9 mouse cellular contexts compared by ENCODE assay signal in the genomic region with DNA sequence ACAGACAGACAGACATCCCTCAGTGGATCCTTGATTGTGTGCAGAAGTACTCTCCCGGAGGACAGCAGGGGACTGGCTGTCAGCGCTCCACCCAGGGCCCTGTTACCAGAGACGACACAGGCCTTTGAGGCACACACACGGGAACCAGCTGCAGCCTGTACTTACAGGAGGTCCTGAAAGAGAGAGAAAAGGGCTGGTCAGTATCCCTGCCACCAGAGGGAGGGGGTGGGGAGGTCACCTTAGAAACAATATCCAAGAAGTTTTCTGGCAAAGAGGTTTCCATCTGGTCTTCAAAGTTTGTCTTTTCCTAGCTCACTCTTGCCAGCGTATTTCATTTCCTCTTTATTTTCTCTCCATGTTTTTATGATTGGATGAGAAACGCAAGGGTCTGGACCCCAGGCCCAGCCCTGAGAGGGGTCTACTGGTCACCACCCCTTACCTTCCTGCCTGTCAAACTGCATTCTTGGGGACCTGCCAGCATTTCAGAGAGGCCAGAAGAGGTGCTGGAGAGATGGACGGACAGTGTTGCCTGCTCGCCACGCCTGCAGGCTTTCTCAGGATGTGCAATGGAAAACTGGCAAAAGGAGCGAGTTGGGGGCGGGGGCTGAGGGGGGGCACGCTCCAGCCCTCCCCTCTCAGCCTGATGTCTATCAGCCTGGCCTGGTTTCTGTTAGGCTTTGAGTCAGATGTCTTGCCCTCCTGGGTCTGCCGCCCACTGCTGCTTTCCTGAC. TPM values are rescaled to one million over a fixed set of nuclear protein-coding genes. Genes with fewer than 3 reads are reported as not detected.
A peak's percentile ranks its signal among the peaks of the same experiment; 100 is the strongest.
DNase-seq lines count a peak whose midpoint lies in the region; ATAC-seq and TF ChIP-seq lines count a peak whose summit lies in the region.
"Had no signal": no experiment of that assay in that cellular context is flagged by ENCODE, and none has a peak within 500 bp of the region (broad histone marks: within the 10 kb centered on the region; RNA-seq: fewer than 3 reads in every experiment).

No protein-coding gene starts in this region.

- no peak overlapping the region for H3K9ac ChIP-seq in midbrain, postnatal 0 days (replicated peaks; ENCODE audit: low read length, poor library complexity, severe bottlenecking)
- H3K9ac ChIP-seq in midbrain, embryonic 11.5 days (ENCODE audit: low read length) = no peak overlapping the region
- peak overlapping the region; percentile 36; the same call in 1 of the 2 replicates for H3K9ac ChIP-seq in intestine, embryonic 16.5 days (ENCODE audit: low read depth, low read length)
- H3K9ac ChIP-seq in stomach, embryonic 16.5 days (ENCODE audit: low read length) = peak overlapping the region; percentile 54; the same call in 1 of the 2 replicates

- peaks cover 8% of the 10 kb centered on the region; the same call in 1 of the 2 replicates for H3K9me3 ChIP-seq in midbrain, postnatal 0 days (ENCODE audit: low read length)
- H3K9me3 ChIP-seq in midbrain, embryonic 11.5 days (ENCODE audit: control insufficient read depth, low read length) = no peaks in the 10 kb centered on the region
- no peaks in the 10 kb centered on the region for H3K9me3 ChIP-seq in intestine, embryonic 16.5 days (ENCODE audit: control insufficient read depth, low read length)
- H3K9me3 ChIP-seq in stomach, embryonic 16.5 days (replicated peaks; ENCODE audit: control insufficient read depth, low read length) = peaks cover 10% of the 10 kb centered on the region; the same call in 1 of the 2 replicates

- H3K36me3 ChIP-seq in midbrain, postnatal 0 days (ENCODE audit: insufficient read depth, low read length) = no peaks in the 10 kb centered on the region
- H3K36me3 ChIP-seq in midbrain, embryonic 11.5 days (ENCODE audit: control insufficient read depth, insufficient read depth, low read length) = no peaks in the 10 kb centered on the region
- H3K36me3 ChIP-seq in intestine, embryonic 16.5 days (ENCODE audit: control insufficient read depth, insufficient read depth, low read length) = no peaks in the 10 kb centered on the region
- H3K36me3 ChIP-seq in stomach, embryonic 16.5 days (ENCODE audit: control insufficient read depth, insufficient read depth, low read length) = no peaks in the 10 kb centered on the region

- DNase-seq in gastrocnemius, adult 2 months = no peak
- no peak for DNase-seq in gastrocnemius, adult 18-20 months (ENCODE audit: low spot score)
- DNase-seq in midbrain, postnatal 0 days (ENCODE audit: low spot score) = peak; percentile 16
- DNase-seq in midbrain, embryonic 11.5 days (ENCODE audit: low spot score, missing footprints) = no peak
- no peak for DNase-seq in right cerebral cortex, postnatal 10 days (ENCODE audit: low spot score in 2 of 2)
- DNase-seq: layer of hippocampus, postnatal 36 days had no signal

- intact Hi-C loops in gastrocnemius, adult 2 months (cut with DNase I) = no loop called here

- H3K27me3 ChIP-seq in midbrain, postnatal 0 days (ENCODE audit: insufficient read depth, low read length) = no peaks in the 10 kb centered on the region
- no peaks in the 10 kb centered on the region for H3K27me3 ChIP-seq in midbrain, embryonic 11.5 days (ENCODE audit: control insufficient read depth, insufficient read depth, low read length)
- H3K27me3 ChIP-seq in intestine, embryonic 16.5 days (replicated peaks; ENCODE audit: control insufficient read depth, insufficient read depth, low read length) = no peaks in the 10 kb centered on the region
- no peaks in the 10 kb centered on the region for H3K27me3 ChIP-seq in stomach, embryonic 16.5 days (ENCODE audit: control insufficient read depth, insufficient read depth, low read length)

- peak overlapping the region; percentile 13; the same call in 1 of the 2 replicates for H3K4me3 ChIP-seq in gastrocnemius, adult 2 months
- H3K4me3 ChIP-seq in midbrain, postnatal 0 days (ENCODE audit: low read depth, low read length) = no peak overlapping the region
- H3K4me3 ChIP-seq in midbrain, embryonic 11.5 days (ENCODE audit: low read depth, low read length) = no peak overlapping the region
- H3K4me3 ChIP-seq in intestine, embryonic 16.5 days (ENCODE audit: low read length) = no peak overlapping the region
- no peak overlapping the region for H3K4me3 ChIP-seq in stomach, embryonic 16.5 days (replicated peaks; ENCODE audit: low read length)

- TF ChIP-seq CTCF in gastrocnemius, adult 2 months (IDR thresholded peaks at IDR 0.05) = no peak
- TF ChIP-seq CTCF in midbrain, postnatal 0 days (IDR thresholded peaks at IDR 0.05) = no peak

- H3K27ac ChIP-seq in gastrocnemius, adult 2 months = peak overlapping the region; percentile 49
- no peak overlapping the region for H3K27ac ChIP-seq in midbrain, postnatal 0 days (ENCODE audit: low read depth, low read length)
- H3K27ac ChIP-seq in midbrain, embryonic 11.5 days (ENCODE audit: low read depth, low read length) = no peak overlapping the region
- peak overlapping the region; percentile 82 for H3K27ac ChIP-seq in intestine, embryonic 16.5 days (ENCODE audit: low read length)
- peak overlapping the region; percentile 89 for H3K27ac ChIP-seq in stomach, embryonic 16.5 days (ENCODE audit: low read length)

- H3K4me1 ChIP-seq in midbrain, postnatal 0 days (ENCODE audit: insufficient read depth, low read length) = no peaks in the 10 kb centered on the region
- H3K4me1 ChIP-seq in midbrain, embryonic 11.5 days (ENCODE audit: control insufficient read depth, insufficient read depth, low read length) = 0 out of 2 replicates have a peak, but pooled peaks cover 2% of the 10 kb centered on the region
- H3K4me1 ChIP-seq in intestine, embryonic 16.5 days (ENCODE audit: control insufficient read depth, insufficient read depth, low read length) = peaks cover 9% of the 10 kb centered on the region
- peaks cover 18% of the 10 kb centered on the region for H3K4me1 ChIP-seq in stomach, embryonic 16.5 days (ENCODE audit: control insufficient read depth, insufficient read depth, low read length)

- 47% methylated on average over 12 of the region's 13 CpGs for WGBS in midbrain, postnatal 0 days
- 51% methylated on average over 13 of the region's 13 CpGs for WGBS in midbrain, embryonic 11.5 days
- WGBS in intestine, embryonic 16.5 days = 25% methylated on average over 13 of the region's 13 CpGs
- WGBS in stomach, embryonic 16.5 days = 19% methylated on average over 13 of the region's 13 CpGs

- peak; percentile 38; the same call in 1 of the 2 replicates for ATAC-seq in midbrain, postnatal 0 days (ENCODE audit: low FRiP score)
- ATAC-seq in midbrain, embryonic 11.5 days (ENCODE audit: low FRiP score) = no peak
- ATAC-seq in intestine, embryonic 16.5 days = peak; percentile 76
- ATAC-seq in stomach, embryonic 16.5 days (ENCODE audit: insufficient read depth, low FRiP score) = peak; percentile 73
- no peak for ATAC-seq in granulocyte monocyte progenitor cell, adult 5-6 weeks (replicated peaks; ENCODE audit: poor library complexity, severe bottlenecking)

- no peak overlapping the region for H3K4me2 ChIP-seq in midbrain, postnatal 0 days (ENCODE audit: low read depth, low read length, poor library complexity, severe bottlenecking)
- no peak overlapping the region for H3K4me2 ChIP-seq in midbrain, embryonic 11.5 days
- H3K4me2 ChIP-seq in intestine, embryonic 16.5 days (ENCODE audit: low read depth, low read length) = 0 out of 2 replicates have a peak overlapping the region, but pooled peaks have one; percentile 22
- peak overlapping the region; percentile 36 for H3K4me2 ChIP-seq in stomach, embryonic 16.5 days (ENCODE audit: low read depth, low read length)

RNA-seq across cellular contexts. Expression of a gene that starts 58.8 kb away (rescaled TPM):
- total RNA-seq in gastrocnemius, adult 2 months (2021) = 1 to 10 TPM in 1 of 2 experiments, under 1 TPM in 1; 0.94 to 1.4 TPM
- total RNA-seq in gastrocnemius, adult 18-20 months (2021) = 1 to 10 TPM in 1 of 2 experiments, under 1 TPM in 1; 0.78 to 1.0 TPM
- 2.6 and 3.7 TPM in 2 replicates for total RNA-seq in midbrain, postnatal 0 days (2014; rRNA removed)
- 1.2 TPM in 2 replicates for polyA plus RNA-seq in midbrain, postnatal 0 days (2015; fragmentation: Nextera tagmentation; extraction: Ambion mirVana)
- polyA plus RNA-seq in midbrain, embryonic 11.5 days (2014; fragmentation: Nextera tagmentation; extraction: Ambion mirVana) = 2.1 and 2.7 TPM in 2 replicates
- polyA plus RNA-seq in intestine, embryonic 16.5 days (2015; fragmentation: Nextera tagmentation; extraction: Ambion mirVana) = 4.5 and 5.7 TPM in 2 replicates
- 2.2 and 4.0 TPM in 2 replicates for polyA plus RNA-seq in stomach, embryonic 16.5 days (2015; fragmentation: Nextera tagmentation; extraction: Ambion mirVana)
- total RNA-seq in granulocyte monocyte progenitor cell, adult 5-6 weeks (2014; fragmentation: Nextera tagmentation) = not detected in 2 replicates
- total RNA-seq in granulocyte monocyte progenitor cell, adult 5-6 weeks (2017) = not detected in 2 replicates

Comparison
In these comparisons a context has a peak if more than half of its experiments do, and no peak if none do; other contexts are left out.
1. ATAC-seq: peak in midbrain, postnatal 0 days (single experiment), intestine, embryonic 16.5 days (single experiment) and stomach, embryonic 16.5 days (single experiment); none in midbrain, embryonic 11.5 days (single experiment) and granulocyte monocyte progenitor cell, adult 5-6 weeks (single experiment).
2. H3K27ac ChIP-seq: peak in gastrocnemius, adult 2 months (single experiment), intestine, embryonic 16.5 days (single experiment) and stomach, embryonic 16.5 days (single experiment); none in midbrain, postnatal 0 days (single experiment) and midbrain, embryonic 11.5 days (single experiment).
3. H3K4me2 ChIP-seq: peak in intestine, embryonic 16.5 days (single experiment) and stomach, embryonic 16.5 days (single experiment); none in midbrain, postnatal 0 days (single experiment) and midbrain, embryonic 11.5 days (single experiment).
4. H3K9ac ChIP-seq: peak in intestine, embryonic 16.5 days (single experiment) and stomach, embryonic 16.5 days (single experiment); none in midbrain, postnatal 0 days (single experiment) and midbrain, embryonic 11.5 days (single experiment).